Mouse (Mus musculus) spleen, adult 12 weeks (tissue): ENCODE data around the gene Mecom.

Experiments
- DNase-seq: peaks from one replicate; pipeline ENCODE4 v3.0.0; 2022; ENCODE audit warnings: low spot score

Mecom gene

DNA sequence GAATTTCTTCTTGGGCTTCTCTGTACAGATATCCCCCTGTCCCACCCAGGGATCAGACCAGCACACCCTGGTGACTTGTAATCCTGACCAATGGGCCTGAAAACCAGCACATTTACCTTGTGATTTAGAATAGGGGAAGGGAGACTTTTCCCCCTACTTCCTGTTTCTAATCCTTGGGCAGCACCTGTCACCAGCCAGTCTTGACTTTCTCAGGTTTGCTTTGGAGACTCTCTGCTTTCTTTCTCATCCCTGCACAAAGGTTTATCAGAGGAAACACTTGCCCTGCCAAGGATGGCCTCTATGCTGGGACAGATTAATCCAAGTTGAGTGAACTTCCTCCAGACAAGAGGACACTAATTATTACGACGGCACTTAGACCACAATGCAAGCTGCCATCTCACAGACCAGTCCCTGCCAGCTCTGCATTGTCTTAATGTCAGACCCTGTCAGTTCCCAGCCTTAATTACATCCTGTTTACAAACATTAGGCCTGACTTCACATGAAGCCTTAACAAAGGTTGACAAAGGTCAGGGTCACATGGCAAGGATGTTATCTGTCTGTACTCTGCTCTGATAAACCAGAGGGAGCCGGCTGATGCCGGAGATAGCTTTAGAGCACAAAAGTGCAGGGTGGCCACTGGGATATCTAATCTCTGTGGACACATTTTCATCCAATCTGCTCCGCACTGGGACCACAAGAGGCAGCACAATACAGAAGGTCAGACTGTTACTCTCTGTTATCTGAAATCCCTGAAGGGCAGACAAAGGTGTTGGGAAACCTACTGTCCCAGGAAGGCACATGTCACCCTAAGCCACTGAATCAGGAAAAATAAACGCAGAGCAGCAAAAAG lies 193.7 kb downstream of the Mecom start:
- DNase-seq = no peak

GRCm38 (mm10) chr3:30349279-30349678 lies 198.5 kb downstream of the Mecom start:
- DNase-seq = no peak

GRCm38 (mm10) chr3:30344151-30344550 lies 203.7 kb downstream of the Mecom start:
- DNase-seq = no peak

DNA sequence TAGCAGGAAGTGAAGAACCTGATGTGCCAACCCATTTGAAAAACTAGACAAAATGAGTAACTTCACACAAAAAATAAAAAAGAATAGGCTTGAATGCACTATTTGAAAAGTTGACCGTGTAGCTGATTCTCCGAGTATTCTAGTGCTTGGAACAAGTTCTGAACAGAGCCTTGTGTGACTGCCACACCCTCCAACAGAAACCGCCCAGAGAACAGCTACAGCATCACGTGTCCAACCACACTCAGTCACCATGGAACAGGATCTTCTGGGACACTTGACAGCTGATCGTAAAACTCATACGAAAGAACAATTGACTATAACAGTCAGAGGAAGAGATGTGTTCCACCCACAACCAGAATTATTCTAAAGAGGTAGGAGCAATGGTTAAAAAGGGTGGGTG lies 215.5 kb downstream of the Mecom start:
- no peak for DNase-seq

DNA sequence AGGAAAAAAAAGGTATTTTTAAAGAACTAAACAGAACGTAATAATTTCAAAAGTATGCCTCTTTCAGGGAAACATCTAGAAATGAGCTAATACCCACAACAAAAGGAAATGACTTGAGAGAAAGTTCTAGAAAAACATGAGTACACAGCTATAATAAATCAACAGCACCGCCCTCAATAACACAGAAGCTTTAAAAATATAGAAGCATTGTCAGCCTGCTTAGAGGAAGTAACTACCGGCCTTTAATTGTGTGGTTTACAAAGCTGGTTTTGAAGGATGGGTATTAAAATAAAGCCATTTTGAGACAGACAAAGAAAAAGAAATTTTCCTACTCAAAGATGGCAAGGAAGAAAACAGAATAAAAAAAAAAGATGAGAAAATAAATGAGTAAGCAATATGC lies 217.3 kb downstream of the Mecom start:
- no peak for DNase-seq

- no peak for DNase-seq
Observed at GRCm38 (mm10) chr3:30330021-30330420, 217.8 kb downstream of the Mecom start.

- no peak for DNase-seq
Observed at GRCm38 (mm10) chr3:30314955-30315354, 232.9 kb downstream of the Mecom start.

DNA sequence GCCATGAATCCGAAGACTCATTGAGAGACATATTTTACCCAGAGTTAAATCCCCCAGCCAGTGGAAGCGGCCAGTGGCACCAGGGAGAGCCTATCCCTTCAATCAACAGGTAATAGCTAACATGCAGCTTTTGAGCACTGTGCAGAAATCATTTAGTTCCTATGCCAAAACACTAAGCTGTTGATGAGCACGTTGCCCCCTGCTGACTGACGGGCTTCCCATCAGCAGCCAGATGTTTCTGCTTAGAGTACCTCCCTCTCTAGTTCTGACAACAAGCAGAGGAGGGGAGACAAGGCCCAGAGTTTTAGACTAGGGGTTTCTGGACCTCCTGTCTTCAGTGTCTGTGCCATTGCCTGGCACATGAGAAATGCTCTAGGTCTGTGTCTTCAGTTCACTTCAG lies 239.7 kb downstream of the Mecom start:
- DNase-seq = no peak

DNA sequence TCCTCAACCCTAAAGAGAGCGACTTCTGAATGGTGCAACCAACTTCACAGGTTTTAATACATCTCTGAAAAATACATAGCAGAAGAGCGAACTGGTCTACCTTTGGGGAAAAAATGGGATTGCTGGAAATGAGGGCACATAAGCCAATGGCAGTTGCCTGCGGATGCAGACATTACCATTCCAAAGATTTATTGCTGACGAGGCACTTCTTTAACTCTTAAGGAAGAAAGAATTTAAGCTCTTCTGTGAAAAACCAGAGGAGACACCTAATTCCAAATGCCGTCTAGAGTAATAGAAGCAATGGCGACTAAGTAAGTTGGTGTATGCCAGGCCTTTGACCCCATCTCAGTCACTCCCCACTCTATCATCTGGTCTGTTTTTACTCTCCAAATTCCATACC lies 240.2 kb downstream of the Mecom start:
- DNase-seq = no peak

GRCm38 (mm10) chr3:30306080-30306479 lies 241.7 kb downstream of the Mecom start:
- DNase-seq = no peak

DNA sequence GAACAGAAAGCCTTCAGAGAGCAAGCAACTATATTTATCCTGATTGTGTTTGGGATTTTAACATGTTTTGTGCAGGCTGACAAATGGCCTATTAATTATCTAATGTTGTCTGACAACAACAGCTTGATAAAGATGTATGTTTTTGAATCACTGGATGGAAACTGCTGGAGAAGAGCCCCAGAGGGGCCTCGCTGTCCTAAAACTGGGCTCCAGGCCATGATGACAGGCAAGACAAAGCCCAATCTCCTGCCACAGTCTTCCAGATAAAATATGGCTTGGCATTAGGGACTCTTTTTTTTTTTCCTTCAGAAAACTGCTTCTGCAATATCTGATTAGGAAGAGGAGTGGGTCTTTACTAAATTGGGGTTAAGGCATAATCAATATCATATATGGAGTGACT lies 248.3 kb downstream of the Mecom start:
- DNase-seq = no peak

DNA sequence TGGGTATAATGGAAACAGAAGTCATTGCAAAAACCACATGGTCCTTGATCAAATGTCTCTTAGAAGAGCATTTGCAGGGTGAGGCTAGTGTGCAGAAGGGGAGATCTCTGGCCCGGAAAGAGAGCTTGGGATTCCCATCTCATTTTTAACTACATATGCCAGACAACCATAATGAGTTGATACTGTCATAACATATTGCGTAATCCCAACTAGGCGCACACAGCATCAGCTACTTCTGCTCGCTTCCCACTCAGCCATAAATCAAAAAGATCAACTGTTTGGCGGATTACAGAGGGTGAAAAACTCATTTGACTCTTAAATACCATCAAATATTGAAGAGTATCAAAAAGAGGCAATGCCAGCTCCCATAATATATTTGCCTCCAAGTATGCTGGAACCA lies 253.4 kb downstream of the Mecom start:
- DNase-seq = no peak

GRCm38 (mm10) chr3:30286529-30286928 lies 261.3 kb downstream of the Mecom start:
- DNase-seq = no peak

- no peak for DNase-seq
Observed at GRCm38 (mm10) chr3:30284094-30284493, 263.7 kb downstream of the Mecom start.

- no peak for DNase-seq
Observed at GRCm38 (mm10) chr3:30283562-30283961, 264.2 kb downstream of the Mecom start.

GRCm38 (mm10) chr3:30277569-30277968 lies 270.2 kb downstream of the Mecom start:
- DNase-seq = no peak

- no peak for DNase-seq
Observed at GRCm38 (mm10) chr3:30276099-30276498, 271.7 kb downstream of the Mecom start.

DNA sequence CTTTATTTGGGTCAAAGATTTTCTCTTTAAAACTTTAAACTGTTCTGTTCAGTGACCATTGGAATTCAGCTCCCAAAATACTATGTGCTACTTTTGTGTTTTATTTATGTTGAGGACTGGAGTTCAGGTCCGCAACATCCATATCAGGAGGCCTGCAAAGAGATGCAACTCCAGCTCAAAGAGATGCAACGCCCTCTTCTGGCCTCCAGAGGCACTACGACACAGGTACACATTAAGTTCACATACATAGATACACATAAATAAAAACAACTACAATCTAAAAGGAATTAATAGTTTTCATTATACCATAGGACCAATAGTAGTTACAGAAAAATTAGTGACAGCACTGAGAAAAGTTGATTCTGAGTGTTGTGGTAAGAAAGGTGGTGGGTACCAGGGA lies 278.6 kb downstream of the Mecom start:
- no peak for DNase-seq

GRCm38 (mm10) chr3:30260945-30261344 lies 286.9 kb downstream of the Mecom start:
- no peak for DNase-seq

- no peak for DNase-seq
Observed at GRCm38 (mm10) chr3:30258421-30258820, 289.4 kb downstream of the Mecom start.

DNA sequence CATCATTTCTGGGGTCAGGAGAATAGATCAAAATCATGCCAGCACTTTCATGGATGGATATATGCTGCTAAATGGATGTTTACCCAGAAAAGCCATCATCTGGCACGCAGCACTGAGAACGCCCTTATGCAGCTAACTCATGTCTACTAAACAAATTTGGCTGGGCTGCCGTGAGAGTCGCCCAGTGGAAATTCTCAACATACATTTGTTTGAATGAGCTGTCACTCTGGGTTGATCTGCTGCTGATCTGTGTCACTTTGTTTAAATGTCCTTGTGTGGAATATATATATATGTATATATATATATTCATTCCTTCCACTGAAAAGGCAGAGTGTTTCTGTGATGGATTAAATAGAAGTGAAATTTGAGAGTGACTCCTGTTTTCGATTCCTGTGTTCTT lies 290.0 kb downstream of the Mecom start:
- DNase-seq = no peak

DNA sequence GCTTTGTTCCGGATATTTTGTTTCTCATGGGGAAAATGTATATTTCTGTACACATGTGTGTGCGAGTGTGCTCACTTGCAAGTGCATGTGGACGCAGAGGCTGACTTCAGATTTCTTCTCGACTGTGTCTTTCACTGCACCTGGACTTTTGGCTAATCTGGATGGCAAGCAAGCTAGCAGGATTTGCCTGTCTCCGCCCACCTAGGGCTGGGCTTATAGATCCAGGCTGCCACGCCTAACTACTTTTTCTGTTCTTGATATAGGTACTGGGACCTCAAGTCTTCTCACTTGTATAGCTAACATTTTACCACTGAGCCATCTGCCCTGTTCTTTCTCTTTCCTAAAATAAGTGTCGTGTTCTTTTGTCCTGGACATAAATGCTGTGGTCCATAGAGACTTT lies 290.9 kb downstream of the Mecom start:
- no peak for DNase-seq

GRCm38 (mm10) chr3:30255828-30256227 lies 292.0 kb downstream of the Mecom start:
- no peak for DNase-seq

GRCm38 (mm10) chr3:30254451-30254850 lies 293.4 kb downstream of the Mecom start:
- DNase-seq = no peak
